Mouse (Mus musculus) erythroblast, embryonic 14.5 days (primary cell): Measurements from ENCODE around the gene Snx4.

ENCODE experiments used
- GATA1 ChIP-seq: IDR thresholded peaks from 2 replicates; pipeline ENCODE4 v1.6.1; 2012; ENCODE audit warnings: low read length, inconsistent platforms, mixed read lengths
- TAL1 ChIP-seq: IDR thresholded peaks from 3 replicates; pipeline ENCODE4 v1.6.1; 2012; ENCODE audit warnings: low read length, inconsistent platforms, mixed read lengths

DNA sequence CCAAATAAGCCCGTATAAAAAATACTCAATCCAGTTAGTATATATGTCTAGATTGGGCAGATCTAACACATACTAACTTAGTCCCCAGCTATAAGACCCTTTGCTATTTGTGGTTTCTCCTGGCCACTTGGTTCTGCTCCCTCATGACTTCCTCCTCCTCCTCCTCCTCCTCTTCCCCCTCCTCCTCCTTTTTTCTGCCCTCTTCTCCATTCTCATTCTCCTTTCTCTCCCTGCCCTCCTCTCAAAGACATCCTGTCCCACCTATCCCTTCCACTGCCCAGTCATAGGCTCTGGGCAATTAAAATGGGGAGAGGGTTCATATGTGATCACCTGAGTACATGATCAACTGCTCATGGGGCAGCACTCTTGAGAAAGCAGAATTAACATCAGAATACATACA, 10.9 kb downstream of the Snx4 start:
- no peak for TF ChIP-seq GATA1
- TF ChIP-seq TAL1, result no peak
